Mouse (Mus musculus) ES-E14 (cell line): ENCODE results near the gene Igsf8.

Experiments
- CHD2 ChIP-seq: IDR thresholded peaks from 2 replicates; pipeline ENCODE4 v1.6.1; 2014; ENCODE audit warnings: mild to moderate bottlenecking, low read depth, low read length, inconsistent platforms
- HCFC1 ChIP-seq: IDR thresholded peaks from 2 replicates; pipeline ENCODE4 v1.6.1; 2012; ENCODE audit warnings: low read length, inconsistent platforms, borderline replicate concordance; ENCODE audit not compliant: insufficient read depth
- MAFK ChIP-seq: IDR thresholded peaks from 2 replicates; pipeline ENCODE4 v1.6.1; 2014; ENCODE audit warnings: mild to moderate bottlenecking, low read depth, low read length, inconsistent platforms; ENCODE audit not compliant: insufficient read depth
- ZC3H11A ChIP-seq: IDR thresholded peaks from 2 replicates; pipeline ENCODE4 v1.6.1; 2012; ENCODE audit warnings: low read depth, mild to moderate bottlenecking, inconsistent platforms, low read length, borderline replicate concordance
- ZNF384 ChIP-seq: IDR thresholded peaks from 2 replicates; pipeline ENCODE4 v1.6.1; 2012; ENCODE audit warnings: low read depth, low read length, inconsistent platforms

- TF ChIP-seq ZC3H11A = no peak
- TF ChIP-seq CHD2 = no peak
- TF ChIP-seq ZNF384 = no peak
- TF ChIP-seq HCFC1 = no peak
- TF ChIP-seq MAFK = no peak
Observed at GRCm38 (mm10) chr1:172240945-172241708, 20.3 kb upstream of the Igsf8 start.
